Mouse (Mus musculus): Measurements from ENCODE around the gene Dnm2. TPM values are rescaled to one million over a fixed set of nuclear protein-coding genes. Genes with fewer than 3 reads are reported as not detected.
A peak's percentile ranks its signal among the peaks of the same experiment; 100 is the strongest.

Dnm2 gene
- polyA plus RNA-seq, 1 experiment from 2014 or later, result 64.8 TPM

DNA sequence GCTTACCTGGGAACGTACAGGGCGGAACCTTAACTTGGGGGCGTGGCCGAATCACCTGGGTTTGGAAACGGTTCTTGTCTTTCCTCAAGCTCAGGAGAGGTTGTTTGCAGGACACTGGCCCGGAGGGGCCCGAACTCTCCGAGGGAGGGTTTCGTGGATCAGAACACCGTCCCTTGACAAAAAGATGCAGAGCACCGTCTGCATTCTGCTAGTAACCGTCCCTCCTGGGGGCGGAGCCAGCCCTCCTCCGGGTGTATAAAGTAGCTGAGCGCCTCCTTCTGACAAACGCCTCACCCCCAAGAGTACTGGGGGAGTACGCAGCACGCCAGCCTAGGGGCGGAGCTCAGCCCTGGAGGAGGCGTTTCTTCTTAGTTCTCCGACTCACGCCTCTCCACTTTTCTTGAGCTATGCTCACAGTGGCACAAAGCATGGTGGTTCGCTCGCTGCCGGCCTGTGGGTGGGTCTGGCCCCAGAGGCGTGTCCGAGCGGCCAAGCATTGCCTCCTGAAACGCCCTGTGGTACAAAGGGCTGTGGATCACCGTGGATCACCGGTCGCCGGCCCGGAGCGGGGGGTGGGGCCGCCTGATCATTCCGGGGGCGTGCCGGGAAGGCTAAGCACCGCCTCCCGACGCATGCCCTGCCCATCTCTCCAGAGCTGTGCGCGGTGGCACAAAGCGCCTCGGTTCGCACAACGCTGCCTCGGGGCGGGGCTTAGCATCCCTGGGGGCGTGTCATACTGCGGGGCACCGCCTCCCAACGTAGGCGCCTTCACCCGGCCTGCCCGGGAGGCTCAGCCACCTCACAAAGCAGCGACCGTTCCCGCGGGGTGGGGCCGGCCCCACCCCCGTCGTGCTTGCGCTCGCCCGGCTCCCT is 121.4 kb downstream of the Dnm2 start:
- Histone ChIP-seq H3K4me2 (replicated peaks; ENCODE audit: low read depth, low read length) (peak overlapping the region; percentile 81), H3K9me3 (ENCODE audit: control insufficient read depth, low read length) (no peaks in the 10 kb centered on the region), H3K27ac (ENCODE audit: low read depth, low read length) (peak overlapping the region; percentile 99), H3K36me3 (ENCODE audit: control insufficient read depth, insufficient read depth, low read length) (0 out of 2 replicates have a peak, but pooled peaks cover 2% of the 10 kb centered on the region), H3K4me1 (replicated peaks; ENCODE audit: control insufficient read depth, insufficient read depth, low read length) (peaks cover 7% of the 10 kb centered on the region; the same call in 1 of the 2 replicates), H3K27me3 (ENCODE audit: control insufficient read depth, insufficient read depth, low read length) (no peaks in the 10 kb centered on the region), H3K4me3 (ENCODE audit: low read depth, low read length) (peak overlapping the region; percentile 71), H3K9ac (ENCODE audit: low read depth, low read length) (peak overlapping the region; percentile 62)
- ATAC-seq (ENCODE audit: low FRiP score) (peak; percentile 95), DNase-seq (ENCODE audit: low spot score) (peak; percentile 99)
- WGBS, result under 1% methylated on average over 56 of the region's 67 CpGs

DNA sequence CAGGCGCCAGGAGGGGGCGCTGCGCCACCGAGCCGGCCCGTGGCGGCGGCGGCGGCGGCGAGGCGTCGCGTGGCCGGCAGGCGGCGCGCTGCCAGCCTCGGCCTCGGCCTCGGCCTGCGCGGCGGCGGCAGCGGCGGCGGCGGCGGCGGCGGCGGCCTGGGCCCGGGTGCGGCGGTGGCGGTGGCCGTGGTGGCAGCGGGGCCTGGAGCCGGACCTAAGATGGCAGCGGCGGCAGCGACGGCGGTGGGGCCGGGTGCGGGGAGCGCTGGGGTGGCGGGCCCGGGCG is 122.0 kb downstream of the Dnm2 start, which contains the start of gene Carm1:
Gene Carm1, plus strand, starts transcription at position 106 of the 286 bp plus-strand sequence.
- H3K4me1 ChIP-seq (replicated peaks; ENCODE audit: control insufficient read depth, insufficient read depth, low read length), result peaks cover 7% of the 10 kb centered on the region; the same call in 1 of the 2 replicates
- H3K4me3 ChIP-seq (ENCODE audit: low read depth, low read length), result peak within 1 kb of the TSS; percentile 71
- 0% methylated on average over 20 of the region's 52 CpGs for WGBS
- H3K27me3 ChIP-seq (ENCODE audit: control insufficient read depth, insufficient read depth, low read length), result no peaks in the 10 kb centered on the region
- no peaks in the 10 kb centered on the region for H3K9me3 ChIP-seq (ENCODE audit: control insufficient read depth, low read length)
- no peak for DNase-seq (ENCODE audit: low spot score)
- peak within 1 kb of the TSS; percentile 99 for H3K27ac ChIP-seq (ENCODE audit: low read depth, low read length)
- H3K9ac ChIP-seq (ENCODE audit: low read depth, low read length), result peak within 1 kb of the TSS; percentile 97
- peak within 1 kb of the TSS; percentile 81 for H3K4me2 ChIP-seq (replicated peaks; ENCODE audit: low read depth, low read length)
- 0 out of 2 replicates have a peak, but pooled peaks cover 2% of the 10 kb centered on the region for H3K36me3 ChIP-seq (ENCODE audit: control insufficient read depth, insufficient read depth, low read length)
- peak; percentile 33 for ATAC-seq (ENCODE audit: low FRiP score)

DNA sequence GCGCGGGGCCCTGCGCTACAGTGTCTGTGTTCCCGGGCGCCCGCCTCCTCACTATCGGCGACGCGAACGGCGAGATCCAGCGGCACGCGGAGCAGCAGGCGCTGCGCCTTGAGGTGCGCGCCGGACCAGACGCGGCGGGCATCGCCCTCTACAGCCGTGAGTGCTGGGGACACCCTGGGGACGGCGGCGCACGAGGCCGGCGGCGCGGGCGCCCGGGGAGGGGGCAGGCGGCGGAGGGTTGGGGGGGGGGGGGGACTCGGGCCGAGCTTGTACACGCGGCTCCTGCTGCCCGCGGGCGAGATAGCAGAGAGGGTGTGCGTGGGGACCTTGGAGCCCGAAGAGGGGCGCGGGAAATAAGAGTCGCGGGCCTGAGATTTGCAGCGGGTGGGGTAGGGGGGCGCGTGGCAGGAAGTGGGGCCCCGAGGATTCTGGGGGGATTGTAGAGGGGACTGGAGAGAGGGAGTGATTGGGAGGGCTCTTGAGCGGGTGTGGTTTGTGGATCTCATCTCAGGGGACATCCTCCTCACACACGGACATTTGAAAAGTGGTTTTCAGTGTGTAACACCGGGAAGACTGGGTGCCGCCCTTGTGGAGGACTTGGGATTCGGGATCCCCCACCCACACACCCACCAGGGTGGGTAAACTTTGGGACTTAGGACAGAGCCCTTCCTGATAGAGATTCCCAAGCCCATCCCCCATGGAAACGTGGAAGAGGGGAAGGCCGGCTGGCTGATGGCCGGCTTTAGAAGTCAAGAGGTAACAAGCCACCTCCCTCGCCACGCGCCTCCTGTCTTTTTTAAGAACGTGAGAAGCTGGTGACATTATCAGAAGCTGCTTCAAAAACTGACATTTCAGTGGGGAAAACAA is 122.6 kb downstream of the Dnm2 start:
- ATAC-seq (ENCODE audit: low FRiP score) (peak; percentile 37), DNase-seq (ENCODE audit: low spot score) (peak; percentile 67)
- Histone ChIP-seq H3K9ac (ENCODE audit: low read depth, low read length) (peak overlapping the region; percentile 97), H3K4me1 (replicated peaks; ENCODE audit: control insufficient read depth, insufficient read depth, low read length) (peaks cover 7% of the 10 kb centered on the region; the same call in 1 of the 2 replicates), H3K36me3 (ENCODE audit: control insufficient read depth, insufficient read depth, low read length) (0 out of 2 replicates have a peak, but pooled peaks cover 2% of the 10 kb centered on the region), H3K27me3 (ENCODE audit: control insufficient read depth, insufficient read depth, low read length) (no peaks in the 10 kb centered on the region), H3K4me3 (ENCODE audit: low read depth, low read length) (peak overlapping the region; percentile 71), H3K27ac (ENCODE audit: low read depth, low read length) (peak overlapping the region; percentile 99), H3K9me3 (ENCODE audit: control insufficient read depth, low read length) (no peaks in the 10 kb centered on the region), H3K4me2 (replicated peaks; ENCODE audit: low read depth, low read length) (peak overlapping the region; percentile 74)
- WGBS, result under 1% methylated on average over 57 of the region's 66 CpGs

DNA sequence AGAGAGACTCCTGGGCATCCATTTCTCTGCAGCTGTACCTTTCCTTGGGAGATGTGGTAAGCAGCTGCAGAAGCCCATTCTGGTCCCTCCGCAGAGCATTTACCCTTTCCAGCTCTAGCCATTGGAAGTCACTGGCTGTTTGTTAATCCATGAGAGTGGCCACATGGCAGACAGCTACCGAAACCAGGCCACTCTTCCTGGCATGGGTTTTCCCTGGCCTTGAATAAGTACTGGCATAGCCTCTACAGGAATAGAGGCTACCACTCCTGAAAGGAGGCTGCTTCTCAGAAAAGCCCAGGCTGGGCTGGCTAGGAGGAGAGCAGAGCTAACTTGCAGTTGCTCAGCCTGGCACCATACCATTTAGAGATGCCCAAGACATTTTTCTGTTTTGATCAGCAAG is 126.3 kb downstream of the Dnm2 start:
- Histone ChIP-seq H3K4me1 (replicated peaks; ENCODE audit: control insufficient read depth, insufficient read depth, low read length) (peaks cover 4% of the 10 kb centered on the region; the same call in 1 of the 2 replicates), H3K27ac (ENCODE audit: low read depth, low read length) (no peak overlapping the region), H3K4me3 (ENCODE audit: low read depth, low read length) (no peak overlapping the region), H3K27me3 (ENCODE audit: control insufficient read depth, insufficient read depth, low read length) (no peaks in the 10 kb centered on the region), H3K4me2 (replicated peaks; ENCODE audit: low read depth, low read length) (no peak overlapping the region), H3K9me3 (ENCODE audit: control insufficient read depth, low read length) (no peaks in the 10 kb centered on the region), H3K36me3 (ENCODE audit: control insufficient read depth, insufficient read depth, low read length) (0 out of 2 replicates have a peak, but pooled peaks cover 3% of the 10 kb centered on the region), H3K9ac (ENCODE audit: low read depth, low read length) (no peak overlapping the region)
- 95% methylated on average over 2 of the region's 2 CpGs for WGBS
- DNase-seq (ENCODE audit: low spot score) (no peak), ATAC-seq (ENCODE audit: low FRiP score) (no peak)

DNA sequence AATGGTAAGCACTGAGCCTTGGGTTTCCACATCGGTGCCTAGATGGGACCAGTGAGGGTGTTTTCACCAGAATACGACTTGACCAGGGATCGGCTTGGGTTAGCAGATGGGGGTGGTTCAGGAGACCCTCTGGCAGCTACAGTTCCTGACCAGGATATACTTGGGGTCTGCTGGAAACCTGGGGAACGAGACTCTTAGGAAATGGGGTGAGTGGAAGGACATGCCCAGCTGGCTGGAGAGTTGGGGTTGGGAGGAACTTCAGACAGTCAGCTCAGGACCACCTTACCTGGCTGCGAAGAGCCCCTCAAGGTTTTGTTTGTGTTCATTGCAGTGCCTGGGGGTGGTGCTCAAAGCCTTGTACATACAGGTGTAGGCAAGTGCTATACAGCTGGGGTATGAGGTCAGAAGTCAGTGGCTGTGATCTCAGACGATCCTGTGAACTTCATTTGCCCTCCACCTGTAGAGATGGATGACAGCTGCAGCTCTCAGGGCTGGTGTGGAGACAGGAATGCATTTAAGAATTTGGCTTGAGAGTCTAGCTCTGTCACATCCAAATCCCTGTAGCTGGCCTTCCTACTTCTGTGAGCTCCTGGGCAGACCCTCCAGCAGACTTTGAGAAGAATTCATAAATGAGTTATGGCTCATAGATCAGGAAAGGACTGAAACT is 129.0 kb downstream of the Dnm2 start:
- 93% methylated on average over 6 of the region's 6 CpGs for WGBS

DNA sequence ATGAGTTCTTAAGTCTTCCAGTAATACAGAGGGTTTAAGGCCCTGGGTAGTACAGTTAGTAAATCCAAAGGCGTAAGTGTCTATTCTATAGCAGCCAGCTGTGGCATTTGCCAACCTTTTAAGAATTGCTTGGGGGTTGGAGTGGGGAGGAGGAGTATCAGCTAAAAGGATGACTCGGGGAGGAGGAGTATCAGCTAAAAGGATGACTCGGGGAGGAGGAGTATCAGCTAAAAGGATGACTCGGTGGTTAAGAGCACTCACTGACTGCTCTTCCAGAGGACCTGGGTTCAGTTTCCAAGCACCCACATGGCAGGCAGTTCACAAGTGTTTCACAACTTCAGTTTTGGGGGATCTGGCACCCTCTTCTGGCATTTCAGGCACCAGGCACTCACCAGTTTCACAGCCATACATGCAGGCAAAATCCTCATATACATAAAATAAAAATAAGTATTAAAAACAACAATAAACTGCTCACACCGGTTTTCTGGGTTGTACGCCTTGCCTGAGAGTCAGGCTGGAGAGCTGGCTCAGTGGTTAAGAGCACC is 130.6 kb downstream of the Dnm2 start:
- H3K36me3 ChIP-seq (ENCODE audit: control insufficient read depth, insufficient read depth, low read length), result 0 out of 2 replicates have a peak, but pooled peaks cover 3% of the 10 kb centered on the region
- no peak overlapping the region for H3K4me2 ChIP-seq (replicated peaks; ENCODE audit: low read depth, low read length)
- H3K9me3 ChIP-seq (ENCODE audit: control insufficient read depth, low read length), result no peaks in the 10 kb centered on the region
- H3K4me3 ChIP-seq (ENCODE audit: low read depth, low read length), result no peak overlapping the region
- no peaks in the 10 kb centered on the region for H3K27me3 ChIP-seq (ENCODE audit: control insufficient read depth, insufficient read depth, low read length)
- no peak for DNase-seq (ENCODE audit: low spot score)
- ATAC-seq (ENCODE audit: low FRiP score), result no peak
- H3K27ac ChIP-seq (ENCODE audit: low read depth, low read length), result no peak overlapping the region
- H3K4me1 ChIP-seq (replicated peaks; ENCODE audit: control insufficient read depth, insufficient read depth, low read length), result no peaks in the 10 kb centered on the region
- WGBS, result 87% methylated on average over 6 of the region's 6 CpGs
- no peak overlapping the region for H3K9ac ChIP-seq (ENCODE audit: low read depth, low read length)

More for the DNA sequence above, 129.0 kb downstream of the Dnm2 start:
- H3K27me3 ChIP-seq (ENCODE audit: control insufficient read depth, insufficient read depth, low read length), result no peaks in the 10 kb centered on the region
- no peak overlapping the region for H3K9ac ChIP-seq (ENCODE audit: low read depth, low read length)
- 0 out of 2 replicates have a peak, but pooled peaks cover 5% of the 10 kb centered on the region for H3K36me3 ChIP-seq (ENCODE audit: control insufficient read depth, insufficient read depth, low read length)
- H3K4me2 ChIP-seq (replicated peaks; ENCODE audit: low read depth, low read length), result no peak overlapping the region
- no peak for DNase-seq (ENCODE audit: low spot score)
- H3K9me3 ChIP-seq (ENCODE audit: control insufficient read depth, low read length), result no peaks in the 10 kb centered on the region
- no peak overlapping the region for H3K4me3 ChIP-seq (ENCODE audit: low read depth, low read length)
- H3K27ac ChIP-seq (ENCODE audit: low read depth, low read length), result no peak overlapping the region
- ATAC-seq (ENCODE audit: low FRiP score), result no peak
- H3K4me1 ChIP-seq (replicated peaks; ENCODE audit: control insufficient read depth, insufficient read depth, low read length), result no peaks in the 10 kb centered on the region

DNA sequence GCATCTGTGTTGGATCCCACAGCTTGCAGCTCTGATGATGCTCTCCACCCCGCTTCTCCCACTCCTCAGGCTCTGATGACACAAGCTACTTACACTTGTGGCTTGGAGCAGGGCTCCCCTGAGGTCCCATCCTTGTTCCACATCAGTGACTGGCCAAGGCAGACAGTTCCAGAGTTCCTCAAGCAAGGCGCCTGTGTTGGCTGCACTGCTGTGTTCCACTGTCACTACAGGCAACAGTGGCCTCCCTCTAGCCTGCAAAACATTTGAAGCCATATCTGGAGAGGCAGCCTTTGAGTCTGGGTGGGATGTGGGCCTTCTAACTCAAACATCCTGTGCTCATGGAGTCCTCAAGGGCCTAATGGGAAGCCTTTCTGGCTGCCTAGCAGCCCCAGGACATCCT is 132.3 kb downstream of the Dnm2 start:
- H3K9me3 ChIP-seq (ENCODE audit: control insufficient read depth, low read length), result no peaks in the 10 kb centered on the region
- no peak overlapping the region for H3K4me3 ChIP-seq (ENCODE audit: low read depth, low read length)
- no peaks in the 10 kb centered on the region for H3K4me1 ChIP-seq (replicated peaks; ENCODE audit: control insufficient read depth, insufficient read depth, low read length)
- no peak overlapping the region for H3K27ac ChIP-seq (ENCODE audit: low read depth, low read length)
- H3K27me3 ChIP-seq (ENCODE audit: control insufficient read depth, insufficient read depth, low read length), result no peaks in the 10 kb centered on the region
- 91% methylated on average over 2 of the region's 2 CpGs for WGBS
- H3K9ac ChIP-seq (ENCODE audit: low read depth, low read length), result no peak overlapping the region
- H3K4me2 ChIP-seq (replicated peaks; ENCODE audit: low read depth, low read length), result no peak overlapping the region
- ATAC-seq (ENCODE audit: low FRiP score) (no peak), DNase-seq (ENCODE audit: low spot score) (no peak)
- H3K36me3 ChIP-seq (ENCODE audit: control insufficient read depth, insufficient read depth, low read length), result 0 out of 2 replicates have a peak, but pooled peaks cover 3% of the 10 kb centered on the region

Measured in hindbrain, embryonic 11.5 days (tissue).